Mouse (Mus musculus): ENCODE data around the gene Adgrl1.
A peak's percentile ranks its signal among the peaks of the same experiment; 100 is the strongest.
"Not testable (repeated sequence)": the region's sequence is repeated elsewhere in the genome, so short reads cannot be mapped to it uniquely, and the experiment has no call there.

Gene Adgrl1

DNA sequence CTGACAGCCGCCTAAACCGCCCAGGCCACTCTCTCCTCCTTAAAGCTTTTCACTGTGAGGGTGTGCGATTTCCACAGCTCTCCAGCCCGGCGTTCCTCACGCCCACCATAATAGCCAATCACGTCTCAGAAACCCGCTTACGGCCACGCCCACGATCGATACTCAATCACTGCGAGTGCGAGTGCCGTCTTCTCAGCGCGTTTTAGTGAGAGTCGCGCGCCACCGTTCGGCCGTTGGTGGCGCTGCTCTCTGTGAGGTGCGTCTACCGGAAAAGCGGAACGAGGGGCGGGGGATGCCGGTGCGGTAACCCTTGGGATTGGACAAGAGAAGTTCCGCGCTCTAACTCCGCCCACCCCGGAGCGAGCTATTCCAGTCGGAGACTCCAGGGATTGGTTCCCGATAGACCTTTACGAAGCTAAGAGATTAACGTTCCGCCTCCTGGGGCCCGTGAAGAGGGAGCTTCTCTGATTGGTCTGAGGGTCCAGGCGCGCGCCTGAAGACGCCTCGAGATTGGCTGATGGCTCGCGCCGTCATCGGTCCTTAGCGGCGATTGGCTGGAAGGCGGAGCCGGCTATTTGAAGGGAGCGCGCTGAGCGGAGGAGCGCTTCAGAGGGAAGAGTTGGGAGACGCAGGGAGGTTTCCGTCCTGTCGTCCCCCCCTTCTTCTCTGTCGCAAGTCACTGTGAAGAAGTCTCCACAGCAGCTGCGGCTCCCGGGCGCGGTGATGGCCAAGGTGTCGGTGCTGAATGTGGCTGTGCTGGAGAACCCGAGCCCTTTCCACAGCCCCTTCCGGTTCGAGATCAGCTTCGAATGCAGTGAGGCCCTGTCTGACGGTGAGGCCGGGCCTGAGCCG lies 55.4 kb downstream of the Adgrl1 start, which contains the start of the genes Gm10644 and Asf1b:
Gene Gm10644, minus strand, starts transcription at position 100 of the 852 bp plus-strand sequence.
Gene Asf1b, plus strand, starts transcription at position 402 of the 852 bp plus-strand sequence.
- DNase-seq (ENCODE audit: low spot score): peak; percentile 91

GRCm38 (mm10) chr8:83955958-83956218 lies 56.0 kb downstream of the Adgrl1 start:
- DNase-seq (ENCODE audit: low spot score): no peak

DNA sequence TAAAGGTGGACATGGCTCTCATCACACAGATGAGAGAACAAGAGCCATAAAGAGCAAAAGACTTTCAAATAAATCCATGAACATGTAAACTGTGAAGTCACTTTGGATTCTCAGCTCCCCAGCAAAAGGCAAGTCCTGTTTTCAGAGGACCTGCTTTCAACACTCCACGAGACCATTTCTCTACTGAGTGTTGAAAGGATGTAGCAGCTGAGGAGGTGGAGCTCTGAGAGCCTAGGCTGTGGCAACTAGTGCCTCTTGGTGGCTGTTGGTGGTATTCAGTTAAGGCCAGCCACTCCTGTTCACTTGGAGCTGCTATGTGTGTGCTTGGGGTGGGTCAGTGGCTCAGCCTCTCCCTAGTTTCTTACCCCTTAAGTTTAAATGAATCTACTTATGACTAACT lies 56.9 kb downstream of the Adgrl1 start:
- no peak for DNase-seq (ENCODE audit: low spot score)

GRCm38 (mm10) chr8:83964015-83964765 lies 64.3 kb downstream of the Adgrl1 start:
- DNase-seq (ENCODE audit: low spot score): no peak

DNA sequence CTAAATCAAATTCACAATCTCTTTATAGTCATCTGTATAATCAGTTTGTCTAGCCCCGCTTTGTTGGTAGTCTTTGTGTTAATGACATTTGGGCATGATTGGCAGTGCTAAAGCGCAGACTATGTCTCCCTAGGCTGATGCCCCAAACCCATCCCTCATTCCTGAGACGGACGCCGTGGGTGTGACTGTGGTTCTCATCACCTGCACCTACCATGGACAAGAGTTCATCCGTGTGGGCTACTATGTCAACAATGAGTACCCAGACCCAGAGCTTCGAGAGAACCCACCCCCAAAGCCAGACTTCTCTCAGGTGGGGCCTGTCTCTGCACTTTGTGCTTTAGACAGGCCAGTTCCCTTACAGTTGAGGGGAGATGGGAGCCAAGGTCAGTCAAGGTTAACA lies 67.8 kb downstream of the Adgrl1 start:
- no peak for DNase-seq (ENCODE audit: low spot score)

GRCm38 (mm10) chr8:83971121-83971520 lies 71.2 kb downstream of the Adgrl1 start:
- no peak for DNase-seq (ENCODE audit: low spot score)

GRCm38 (mm10) chr8:83971661-83972060 lies 71.8 kb downstream of the Adgrl1 start:
- no peak for DNase-seq (ENCODE audit: low spot score)

GRCm38 (mm10) chr8:83972150-83973120 lies 72.5 kb downstream of the Adgrl1 start, which contains the start of gene Prkaca:
Gene Prkaca (plus strand): TSS chr8:83972993.
- DNase-seq (ENCODE audit: low spot score): peak; percentile 89

GRCm38 (mm10) chr8:83973161-83974031 lies 73.5 kb downstream of the Adgrl1 start:
- no peak for DNase-seq (ENCODE audit: low spot score)

DNA sequence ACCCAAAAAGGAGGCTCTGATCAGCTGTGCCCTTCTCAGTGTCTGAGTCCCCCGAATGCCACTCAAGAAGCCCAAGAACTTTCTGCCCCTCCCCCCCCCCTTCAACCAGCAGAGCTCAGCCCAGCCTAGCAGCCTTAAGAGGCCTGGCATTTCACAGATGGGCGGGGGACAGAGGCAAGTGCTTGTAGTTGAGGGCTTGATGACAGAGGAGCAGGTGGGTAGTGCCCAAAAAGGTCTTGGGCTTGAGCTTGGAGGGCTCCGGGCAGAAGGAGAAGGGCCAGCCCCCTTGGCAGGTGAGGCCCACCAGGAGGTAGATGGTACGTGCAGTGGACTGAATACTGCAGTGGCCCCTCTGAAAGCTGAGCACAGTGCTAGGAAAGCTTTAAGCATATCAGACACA lies 74.6 kb downstream of the Adgrl1 start:
- DNase-seq (ENCODE audit: low spot score): no peak

GRCm38 (mm10) chr8:83976101-83976630 lies 76.3 kb downstream of the Adgrl1 start:
- DNase-seq (ENCODE audit: low spot score): no peak

DNA sequence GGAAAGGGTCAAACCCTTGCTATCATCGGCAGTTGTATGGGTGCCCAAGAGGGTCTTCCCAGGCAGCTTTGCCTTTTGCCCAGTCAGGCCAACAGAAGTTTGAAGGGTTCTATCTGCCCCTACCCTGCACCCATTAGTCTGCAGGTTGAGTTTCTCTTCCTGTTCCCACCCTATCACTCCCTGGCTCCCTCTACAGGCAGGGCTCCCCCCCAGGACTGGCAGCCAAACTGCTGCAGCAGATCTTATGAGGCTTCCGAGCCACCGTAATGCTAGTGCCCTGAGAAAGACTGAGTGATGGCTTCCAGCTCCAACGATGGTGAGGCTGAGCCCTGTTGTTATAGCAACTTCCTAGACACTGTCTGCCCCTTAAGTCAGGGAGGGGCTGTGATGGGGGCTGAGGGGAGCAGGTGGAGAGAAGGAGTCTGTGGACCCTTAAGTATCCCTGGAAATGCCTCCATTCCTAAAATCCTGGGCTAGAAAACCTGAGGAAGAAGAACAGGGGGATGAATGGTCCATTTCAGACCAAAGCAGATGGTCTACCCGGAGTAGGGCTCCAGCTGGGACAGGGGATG lies 77.0 kb downstream of the Adgrl1 start:
- DNase-seq (ENCODE audit: low spot score): no peak

GRCm38 (mm10) chr8:83977646-83978045 lies 77.7 kb downstream of the Adgrl1 start:
- no peak for DNase-seq (ENCODE audit: low spot score)

DNA sequence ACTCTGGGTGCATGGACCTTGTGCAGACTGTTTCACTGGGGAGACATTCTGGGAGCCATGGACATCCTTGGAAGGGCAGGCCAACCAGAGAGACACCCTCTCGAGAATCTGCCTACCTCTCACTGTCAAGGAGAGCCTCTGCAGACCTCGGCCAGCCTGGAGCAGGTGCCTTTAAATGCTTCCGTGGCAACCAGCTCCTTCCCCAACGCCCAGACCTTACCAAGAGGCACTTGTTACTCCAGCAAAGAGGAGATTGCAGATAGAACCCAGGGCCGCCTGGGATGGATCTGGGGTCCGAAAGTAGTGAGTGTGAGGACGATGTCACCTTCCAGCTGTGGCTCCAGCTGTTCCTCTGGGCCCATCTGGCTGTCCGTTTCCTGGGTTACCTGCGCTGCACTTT lies 78.3 kb downstream of the Adgrl1 start:
- DNase-seq (ENCODE audit: low spot score): no peak

- DNase-seq (ENCODE audit: low spot score): no peak
These were observed 80.3 kb downstream of the Adgrl1 start for GRCm38 (mm10) chr8:83980250-83980649.

DNA sequence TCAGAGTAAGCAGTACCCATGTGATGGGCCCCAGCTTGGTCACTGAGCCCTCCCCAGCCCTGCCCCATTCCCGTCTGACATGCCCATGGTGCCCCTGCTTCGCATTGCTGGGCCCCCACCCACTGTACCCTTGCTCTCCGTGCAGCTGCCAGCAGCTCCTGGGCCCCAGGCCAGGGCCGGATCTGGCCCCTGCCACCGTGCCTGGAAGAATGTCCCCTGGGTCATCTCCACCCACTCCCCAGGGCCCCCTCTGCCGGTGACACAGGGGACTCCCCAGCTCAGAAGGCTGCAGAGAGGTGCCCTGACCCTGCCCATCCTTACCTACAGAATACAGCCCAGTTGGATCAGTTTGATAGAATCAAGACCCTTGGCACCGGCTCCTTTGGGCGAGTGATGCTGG lies 80.9 kb downstream of the Adgrl1 start:
- DNase-seq (ENCODE audit: low spot score): no peak

DNA sequence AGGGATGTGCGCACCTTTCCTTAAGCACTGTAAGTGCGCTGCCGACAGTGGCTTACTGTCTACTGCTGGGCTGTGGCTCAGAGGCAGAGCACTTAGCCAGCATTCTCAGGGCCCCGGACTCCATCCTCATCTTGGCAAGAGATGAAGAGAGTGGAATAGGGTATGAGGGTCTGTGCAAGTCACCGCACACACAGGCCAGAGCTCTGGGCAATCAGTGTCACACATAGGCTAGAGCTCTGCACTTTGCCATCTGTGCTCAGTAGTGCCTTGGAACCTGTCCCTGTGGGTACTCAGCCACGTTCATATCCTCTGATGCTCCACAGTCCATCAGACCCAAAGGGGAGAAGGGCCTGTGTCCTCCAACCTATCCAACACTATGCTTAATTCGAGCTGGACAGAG lies 81.6 kb downstream of the Adgrl1 start:
- DNase-seq (ENCODE audit: low spot score): no peak

GRCm38 (mm10) chr8:83982449-83982848 lies 82.5 kb downstream of the Adgrl1 start:
- no peak for DNase-seq (ENCODE audit: low spot score)

DNA sequence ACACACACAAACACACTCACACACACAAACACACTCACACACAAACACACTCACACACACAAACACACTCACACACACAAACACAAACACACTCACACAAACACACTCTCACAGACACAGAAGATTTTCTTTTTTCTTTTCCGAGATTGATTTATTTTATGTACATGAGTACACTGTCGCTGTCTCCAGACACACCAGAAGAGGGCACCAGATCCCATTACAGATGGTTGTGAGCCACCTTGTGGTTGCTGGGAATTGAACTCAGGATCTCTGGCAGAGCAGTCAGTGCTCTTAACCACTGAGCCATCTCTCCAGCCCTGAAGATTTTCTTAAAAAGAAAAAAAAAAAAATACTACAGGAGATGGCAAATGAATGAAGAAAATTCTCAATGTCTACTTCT lies 83.3 kb downstream of the Adgrl1 start:
- DNase-seq (ENCODE audit: low spot score): not testable (repeated sequence)

- no peak for DNase-seq (ENCODE audit: low spot score)
These were observed 89.3 kb downstream of the Adgrl1 start for GRCm38 (mm10) chr8:83989243-83989642.
